Mouse (Mus musculus) neural tube, embryonic 15.5 days (tissue): ENCODE data around the gene Islr. TPM values are rescaled to one million over a fixed set of nuclear protein-coding genes. Genes with fewer than 3 reads are reported as not detected.

ENCODE experiments used
- ATAC-seq: fragments of 200-750 bp; cut with Nextera tagmentation; 2 replicates; pipeline ENCODE4 v1.8.0; 2017; ENCODE audit warnings: mild to moderate bottlenecking, moderate TSS enrichment, moderate library complexity; ENCODE audit not compliant: low FRiP score
- H3K27ac ChIP-seq: fragments of 300-500 bp; sonication (generic); replicated peaks from 2 replicates; pipeline ENCODE4 v1.5.1; 2015; ENCODE audit warnings: mild to moderate bottlenecking, inconsistent platforms
- H3K27me3 ChIP-seq: fragments of 300-500 bp; sonication (generic); replicated peaks from 2 replicates; pipeline ENCODE4 v1.6.1; 2015; ENCODE audit warnings: inconsistent platforms
- H3K36me3 ChIP-seq: fragments of 300-500 bp; sonication (generic); 2 replicates; pipeline ENCODE4 v1.6.1; 2015; ENCODE audit warnings: inconsistent platforms
- H3K4me1 ChIP-seq: fragments of 300-500 bp; sonication (generic); 2 replicates; pipeline ENCODE4 v1.6.1; 2015; ENCODE audit warnings: inconsistent platforms
- H3K4me2 ChIP-seq: fragments of 300-500 bp; sonication (generic); 2 replicates; pipeline ENCODE4 v1.6.1; 2015; ENCODE audit warnings: inconsistent platforms, mild to moderate bottlenecking, moderate library complexity
- H3K4me3 ChIP-seq: fragments of 300-500 bp; sonication (generic); replicated peaks from 2 replicates; pipeline ENCODE4 v1.5.1; 2015; ENCODE audit warnings: mild to moderate bottlenecking, inconsistent platforms
- H3K9ac ChIP-seq: fragments of 300-500 bp; sonication (generic); replicated peaks from 2 replicates; pipeline ENCODE4 v1.6.1; 2015; ENCODE audit warnings: mild to moderate bottlenecking, inconsistent platforms
- H3K9me3 ChIP-seq: fragments of 300-500 bp; sonication (generic); replicated peaks from 2 replicates; pipeline ENCODE4 v1.6.1; 2016; ENCODE audit warnings: inconsistent platforms
- WGBS: fragments of 180-500 bp; shearing (Covaris S2); methylation state at CpG from one replicate; pipeline ENCODE4 v1.1.7; 2015; ENCODE audit warnings: mixed read lengths; 5-methylcytosine and 5-hydroxymethylcytosine counted together
- polyA plus RNA-seq: library from polyadenylated mRNA; unstranded; fragments of >200 nt; fragmentation: Nextera tagmentation; extraction: Ambion mirVana; gene quantifications from 2 replicates; pipeline ENCODE4 v1.2.1, GENCODE M21; 2015

The Islr gene
- polyA plus RNA-seq, 1 experiment from 2014 or later: 52.3 TPM

DNA sequence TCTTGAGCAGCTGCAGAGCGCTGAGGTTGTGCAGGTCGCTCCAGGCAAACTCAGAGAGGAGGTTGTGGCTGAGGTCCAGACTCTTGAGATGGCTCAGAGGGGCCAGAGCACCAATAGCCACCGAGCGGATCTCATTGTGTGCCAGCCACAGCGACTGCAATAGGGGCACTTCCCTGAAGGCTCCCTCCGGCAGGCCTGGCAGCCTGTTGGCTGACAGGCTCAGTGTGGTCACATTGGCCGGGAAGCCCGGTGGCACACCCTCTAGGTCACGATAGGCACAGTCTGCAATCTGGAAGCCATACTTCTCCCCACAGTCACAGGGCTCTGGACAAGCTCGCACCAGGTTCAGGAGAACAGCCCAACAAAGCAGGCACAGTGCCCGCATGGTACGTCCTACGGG is 46.3 kb downstream of the Islr start:
- Histone ChIP-seq H3K27ac (peak overlapping the region; percentile 56), H3K4me3 (peak overlapping the region; percentile 21), H3K9me3 (no peaks in the 10 kb centered on the region), H3K27me3 (no peaks in the 10 kb centered on the region), H3K36me3 (no peaks in the 10 kb centered on the region), H3K9ac (no peak overlapping the region), H3K4me2 (peak overlapping the region; percentile 42), H3K4me1 (peaks cover 7% of the 10 kb centered on the region)
- no peak for ATAC-seq
- 78% methylated on average over 13 of the region's 13 CpGs for WGBS

DNA sequence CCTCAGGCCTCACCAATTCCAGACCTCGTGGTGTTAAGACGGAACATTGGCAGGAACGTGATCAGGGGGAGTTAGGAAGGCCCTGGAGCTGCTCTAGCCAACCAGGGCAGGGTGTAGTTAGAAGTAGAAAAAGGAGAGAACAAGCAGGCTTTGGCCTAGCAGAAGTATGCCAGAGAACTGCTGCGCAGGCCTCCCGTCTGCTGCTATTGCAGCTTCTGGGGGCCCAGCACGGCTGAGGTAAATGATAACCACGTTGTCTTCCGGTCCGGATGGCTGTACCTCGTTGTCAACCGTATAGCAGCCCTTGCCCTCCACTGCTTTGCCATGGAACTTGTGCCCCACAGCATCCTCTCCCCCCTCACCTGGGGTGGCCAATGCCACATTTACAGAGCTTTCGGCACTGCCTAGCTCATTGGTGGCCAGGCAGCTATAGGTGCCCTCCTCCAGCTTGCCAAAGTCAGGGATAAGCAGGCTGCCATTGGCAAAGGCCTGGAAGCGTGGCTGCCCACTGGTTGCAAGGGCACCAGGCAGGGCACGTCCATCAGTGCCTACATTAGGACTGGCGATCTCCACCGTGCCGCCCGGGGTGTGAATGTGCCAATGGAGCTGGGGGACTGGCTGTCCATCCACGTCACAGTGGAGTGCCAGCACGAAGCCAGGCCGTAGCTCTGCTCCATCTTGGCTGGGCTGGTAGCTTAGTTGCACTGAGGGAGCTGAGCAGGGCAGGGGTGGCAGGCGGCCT is 47.1 kb downstream of the Islr start:
- H3K4me2 ChIP-seq: peak overlapping the region; percentile 42; the same call in 1 of the 2 replicates
- no peaks in the 10 kb centered on the region for H3K27me3 ChIP-seq
- no peaks in the 10 kb centered on the region for H3K36me3 ChIP-seq
- WGBS: 89% methylated on average over 22 of the region's 22 CpGs
- no peak overlapping the region for H3K9ac ChIP-seq
- no peak overlapping the region for H3K27ac ChIP-seq
- H3K4me1 ChIP-seq: peaks cover 7% of the 10 kb centered on the region
- no peak overlapping the region for H3K4me3 ChIP-seq
- no peak for ATAC-seq
- H3K9me3 ChIP-seq: no peaks in the 10 kb centered on the region

DNA sequence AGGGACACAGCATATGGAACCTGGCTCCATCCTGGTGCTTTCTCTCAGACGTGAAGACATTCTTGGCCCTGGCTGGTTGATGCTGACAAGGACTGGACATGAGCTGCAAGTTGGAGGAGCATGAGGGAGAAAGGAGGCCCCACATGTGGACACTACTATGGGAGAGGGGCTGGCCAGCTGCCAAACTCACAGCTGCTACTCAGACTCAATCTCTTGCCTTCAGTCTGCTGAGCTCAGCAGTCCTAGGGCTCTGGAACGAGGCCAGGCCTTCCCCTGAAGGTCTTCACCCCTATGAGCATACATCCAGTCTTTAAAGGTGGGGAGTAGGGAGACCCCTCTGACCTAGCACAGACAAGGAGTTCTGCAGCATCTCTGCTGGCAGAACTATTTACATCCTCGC is 48.7 kb downstream of the Islr start:
- Histone ChIP-seq H3K27me3 (no peaks in the 10 kb centered on the region; the same call in 1 of the 2 replicates), H3K4me1 (peaks cover 7% of the 10 kb centered on the region), H3K4me2 (no peak overlapping the region), H3K9me3 (no peaks in the 10 kb centered on the region), H3K4me3 (no peak overlapping the region), H3K27ac (no peak overlapping the region; the same call in 1 of the 2 replicates), H3K36me3 (no peaks in the 10 kb centered on the region), H3K9ac (no peak overlapping the region)
- 45% methylated on average over 3 of the region's 3 CpGs for WGBS
- no peak for ATAC-seq

DNA sequence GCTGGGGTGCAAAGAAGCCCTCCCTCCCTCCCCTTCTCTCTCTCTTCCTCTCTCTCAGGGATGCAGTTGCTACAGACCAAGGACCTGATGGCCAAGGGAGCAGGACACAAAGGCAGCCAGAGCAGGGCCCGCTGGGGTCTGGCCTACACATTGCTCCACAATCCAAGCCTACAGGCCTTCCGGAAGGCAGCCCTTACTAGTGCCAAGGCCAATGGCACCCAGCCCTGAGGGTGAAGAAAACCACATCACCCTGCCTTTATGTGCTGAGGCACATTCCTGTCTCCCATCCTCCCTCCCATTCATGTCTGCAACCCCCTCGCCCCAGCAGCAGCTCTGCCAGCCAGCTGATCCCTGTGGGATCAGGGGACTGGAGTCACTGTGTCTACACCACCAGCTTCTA is 51.0 kb downstream of the Islr start:
- Histone ChIP-seq H3K4me3 (no peak overlapping the region), H3K4me1 (peaks cover 7% of the 10 kb centered on the region), H3K9ac (no peak overlapping the region), H3K4me2 (no peak overlapping the region), H3K9me3 (no peaks in the 10 kb centered on the region), H3K27me3 (no peaks in the 10 kb centered on the region; the same call in 1 of the 2 replicates), H3K36me3 (no peaks in the 10 kb centered on the region), H3K27ac (no peak overlapping the region; the same call in 1 of the 2 replicates)
- ATAC-seq: no peak
- WGBS: 82% methylated on average over 3 of the region's 3 CpGs

DNA sequence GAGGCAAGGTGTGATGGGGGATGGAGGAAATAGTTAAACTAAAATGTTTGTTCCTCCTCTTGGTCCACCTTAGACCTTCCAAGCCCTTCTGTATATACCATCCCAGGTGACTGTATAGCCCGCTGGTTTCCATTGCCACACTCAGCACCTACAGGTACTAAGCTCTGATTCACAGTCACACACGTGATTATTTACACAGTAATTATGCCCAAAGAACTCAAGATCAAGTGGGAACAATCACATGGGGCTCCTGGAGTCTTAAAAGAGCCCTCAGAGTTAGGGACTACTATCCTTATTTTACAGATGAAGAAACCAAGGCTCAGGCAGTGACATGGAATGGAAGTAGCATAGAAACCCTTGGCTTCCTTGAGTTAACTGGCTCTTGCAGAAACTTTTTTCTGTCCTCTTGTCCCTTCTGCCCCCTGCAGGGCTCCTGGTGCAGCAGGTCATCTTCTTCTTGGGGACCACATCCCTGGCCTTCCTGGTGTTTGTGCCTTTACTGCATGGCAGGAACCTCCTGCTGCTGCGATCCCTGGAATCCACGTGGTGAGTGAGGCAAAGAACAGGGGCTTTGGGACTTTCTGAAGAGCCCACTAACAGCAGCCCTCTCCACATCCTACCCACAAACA is 53.3 kb downstream of the Islr start:
- Histone ChIP-seq H3K36me3 (no peaks in the 10 kb centered on the region), H3K9ac (no peak overlapping the region), H3K27me3 (no peaks in the 10 kb centered on the region; the same call in 1 of the 2 replicates), H3K9me3 (no peaks in the 10 kb centered on the region), H3K4me3 (no peak overlapping the region), H3K27ac (no peak overlapping the region), H3K4me2 (no peak overlapping the region), H3K4me1 (peaks cover 7% of the 10 kb centered on the region)
- 75% methylated on average over 4 of the region's 4 CpGs for WGBS
- ATAC-seq: no peak

DNA sequence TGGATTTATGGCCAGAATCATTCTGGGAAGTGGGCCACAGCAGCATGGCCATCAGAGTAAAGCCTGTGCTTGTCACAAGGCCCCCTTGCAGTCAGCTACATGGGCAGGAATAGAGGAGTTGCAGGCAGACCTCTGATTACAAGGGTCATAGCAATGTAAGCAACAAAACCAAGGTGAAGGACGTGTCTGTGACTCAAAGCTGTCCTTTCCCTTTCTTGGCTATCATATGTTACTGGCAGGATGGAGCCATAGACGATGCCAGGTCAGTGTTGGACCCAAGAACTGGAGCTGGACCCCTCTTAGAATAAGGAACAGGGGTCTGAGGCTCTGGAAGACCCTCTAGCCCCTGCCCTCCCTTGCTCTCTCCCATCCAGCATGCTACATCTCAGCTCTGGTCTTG is 55.3 kb downstream of the Islr start:
- H3K27me3 ChIP-seq: no peaks in the 10 kb centered on the region; the same call in 1 of the 2 replicates
- H3K27ac ChIP-seq: no peak overlapping the region
- WGBS: 67% methylated on average over 2 of the region's 2 CpGs
- no peak for ATAC-seq
- H3K4me3 ChIP-seq: no peak overlapping the region
- H3K9ac ChIP-seq: no peak overlapping the region
- no peak overlapping the region for H3K4me2 ChIP-seq
- no peaks in the 10 kb centered on the region for H3K36me3 ChIP-seq
- H3K9me3 ChIP-seq: no peaks in the 10 kb centered on the region
- H3K4me1 ChIP-seq: peaks cover 3% of the 10 kb centered on the region; the same call in 1 of the 2 replicates

DNA sequence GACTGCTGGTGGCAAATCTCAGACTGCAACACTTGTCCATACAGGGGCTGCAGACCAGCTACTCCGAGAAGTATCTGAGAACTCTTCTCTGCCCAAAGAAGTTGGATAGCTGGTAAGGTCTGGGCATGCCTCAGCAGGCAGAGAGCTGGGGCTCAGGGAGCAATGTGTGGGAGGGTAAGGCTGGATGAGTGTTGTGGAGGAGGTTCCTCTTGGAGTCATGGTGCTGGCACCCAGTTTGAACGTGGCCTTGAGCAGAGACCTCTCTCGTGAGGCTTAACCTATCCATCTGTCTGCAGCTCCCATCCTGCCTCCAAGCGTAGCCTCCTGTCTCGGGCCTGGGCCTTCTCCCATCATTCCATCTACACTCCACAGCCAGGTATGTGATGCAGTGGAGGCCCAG is 58.7 kb downstream of the Islr start:
- peaks cover 7% of the 10 kb centered on the region for H3K4me1 ChIP-seq
- H3K27me3 ChIP-seq: no peaks in the 10 kb centered on the region; the same call in 1 of the 2 replicates
- no peak overlapping the region for H3K9ac ChIP-seq
- H3K36me3 ChIP-seq: no peaks in the 10 kb centered on the region
- H3K4me3 ChIP-seq: no peak overlapping the region
- H3K4me2 ChIP-seq: no peak overlapping the region
- H3K27ac ChIP-seq: no peak overlapping the region
- WGBS: 92% methylated on average over 5 of the region's 5 CpGs
- no peak for ATAC-seq
- no peaks in the 10 kb centered on the region for H3K9me3 ChIP-seq

DNA sequence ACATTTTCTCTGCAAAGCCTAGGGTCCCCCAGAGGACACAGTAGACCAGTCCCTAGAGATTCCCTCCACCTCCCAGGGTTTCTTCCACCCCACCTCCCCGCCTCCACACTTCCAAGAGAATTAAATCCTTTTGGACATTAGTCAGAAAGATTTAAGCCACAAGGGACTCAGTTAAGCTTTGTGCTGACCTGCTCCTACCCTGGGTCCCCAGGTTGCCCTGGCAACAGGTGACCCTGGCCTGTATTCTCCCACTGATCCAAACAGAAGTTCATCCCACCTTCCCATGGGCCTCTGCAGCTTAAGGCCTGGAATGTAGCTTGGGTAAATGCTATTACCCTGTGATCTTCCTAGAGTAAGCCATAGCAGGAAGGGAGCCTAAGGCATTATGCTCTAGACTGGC is 59.4 kb downstream of the Islr start:
- Histone ChIP-seq H3K9ac (no peak overlapping the region), H3K27me3 (no peaks in the 10 kb centered on the region; the same call in 1 of the 2 replicates), H3K36me3 (no peaks in the 10 kb centered on the region), H3K4me3 (no peak overlapping the region), H3K4me2 (no peak overlapping the region), H3K4me1 (peaks cover 7% of the 10 kb centered on the region), H3K9me3 (no peaks in the 10 kb centered on the region), H3K27ac (no peak overlapping the region)
- WGBS: 30% methylated on average over 1 of the region's 1 CpGs
- no peak for ATAC-seq

DNA sequence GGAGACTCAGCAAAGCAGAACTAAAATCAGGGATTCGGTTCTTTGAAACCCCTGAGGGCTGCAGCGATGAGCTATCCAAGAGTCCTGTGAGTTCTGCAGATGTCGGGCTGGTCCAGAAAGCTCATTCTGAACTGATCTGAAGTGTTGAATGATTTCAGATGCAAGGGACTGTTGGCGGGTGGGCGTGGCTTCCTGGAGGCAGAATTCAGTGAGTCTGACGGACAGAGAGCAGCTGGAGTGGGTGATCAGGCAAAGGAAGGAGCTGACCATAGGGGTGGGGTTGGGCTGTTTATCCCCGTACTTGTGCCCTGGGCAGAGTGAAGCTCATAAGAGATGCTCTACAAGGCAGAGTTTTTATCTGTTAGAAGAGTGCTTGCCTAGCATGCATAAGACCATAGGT is 60.7 kb downstream of the Islr start:
- ATAC-seq: no peak
- 55% methylated on average over 7 of the region's 7 CpGs for WGBS
- H3K36me3 ChIP-seq: no peaks in the 10 kb centered on the region
- H3K9me3 ChIP-seq: no peaks in the 10 kb centered on the region
- H3K4me3 ChIP-seq: no peak overlapping the region
- no peak overlapping the region for H3K9ac ChIP-seq
- H3K27ac ChIP-seq: no peak overlapping the region
- H3K27me3 ChIP-seq: no peaks in the 10 kb centered on the region; the same call in 1 of the 2 replicates
- peaks cover 7% of the 10 kb centered on the region for H3K4me1 ChIP-seq
- no peak overlapping the region for H3K4me2 ChIP-seq

DNA sequence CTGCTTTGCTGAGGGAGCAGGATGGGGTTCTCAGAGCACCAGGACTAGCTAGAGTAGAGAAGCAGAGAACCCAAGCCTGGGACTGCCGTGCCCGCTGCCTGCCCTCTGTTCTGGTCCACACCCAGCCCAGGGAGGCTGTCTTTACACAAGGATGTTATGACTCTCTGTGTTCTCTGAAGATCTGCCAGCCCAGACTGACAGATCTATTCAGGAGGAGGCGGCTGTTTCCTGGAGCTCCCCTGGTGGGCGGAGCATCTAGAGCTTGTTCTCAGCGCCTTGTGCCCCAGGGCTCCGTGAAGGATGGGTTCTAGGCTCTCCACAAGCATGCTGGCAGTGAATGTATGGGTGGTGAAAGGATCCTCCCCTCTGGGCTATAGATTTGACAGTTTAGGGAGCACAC is 64.2 kb downstream of the Islr start:
- H3K36me3 ChIP-seq: no peaks in the 10 kb centered on the region
- H3K9me3 ChIP-seq: no peaks in the 10 kb centered on the region
- no peak overlapping the region for H3K9ac ChIP-seq
- WGBS: 36% methylated on average over 6 of the region's 6 CpGs
- H3K4me2 ChIP-seq: no peak overlapping the region
- H3K27me3 ChIP-seq: peaks cover 10% of the 10 kb centered on the region; the same call in 1 of the 2 replicates
- H3K4me3 ChIP-seq: no peak overlapping the region
- no peak for ATAC-seq
- no peak overlapping the region for H3K27ac ChIP-seq
- peaks cover 16% of the 10 kb centered on the region for H3K4me1 ChIP-seq

DNA sequence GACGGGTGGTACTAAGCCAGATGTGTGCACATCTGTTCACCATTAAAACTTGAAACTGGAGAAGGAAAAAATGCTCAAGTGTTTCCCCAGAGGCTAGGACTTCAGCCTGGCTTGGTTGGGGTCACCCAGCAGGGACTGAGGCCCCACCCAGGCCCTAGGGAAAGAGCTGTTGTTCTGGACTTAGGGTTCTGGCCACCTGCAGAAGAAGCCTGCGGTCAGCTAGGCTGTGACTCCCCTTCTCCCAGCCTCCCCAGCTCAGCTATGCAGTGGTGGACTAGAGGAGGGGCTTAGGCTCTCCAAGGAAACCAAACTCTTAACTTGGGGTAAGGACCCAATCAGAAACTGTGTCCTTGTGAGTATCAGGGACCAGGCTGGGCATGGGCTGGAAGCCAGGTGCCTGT is 68.2 kb downstream of the Islr start:
- peak overlapping the region; percentile 26; the same call in 1 of the 2 replicates for H3K4me2 ChIP-seq
- H3K9ac ChIP-seq: no peak overlapping the region
- peaks cover 26% of the 10 kb centered on the region for H3K4me1 ChIP-seq
- H3K36me3 ChIP-seq: no peaks in the 10 kb centered on the region
- H3K4me3 ChIP-seq: no peak overlapping the region
- H3K9me3 ChIP-seq: no peaks in the 10 kb centered on the region
- H3K27ac ChIP-seq: no peak overlapping the region
- no peak for ATAC-seq
- WGBS: 47% methylated on average over 2 of the region's 2 CpGs
- H3K27me3 ChIP-seq: peaks cover 24% of the 10 kb centered on the region

DNA sequence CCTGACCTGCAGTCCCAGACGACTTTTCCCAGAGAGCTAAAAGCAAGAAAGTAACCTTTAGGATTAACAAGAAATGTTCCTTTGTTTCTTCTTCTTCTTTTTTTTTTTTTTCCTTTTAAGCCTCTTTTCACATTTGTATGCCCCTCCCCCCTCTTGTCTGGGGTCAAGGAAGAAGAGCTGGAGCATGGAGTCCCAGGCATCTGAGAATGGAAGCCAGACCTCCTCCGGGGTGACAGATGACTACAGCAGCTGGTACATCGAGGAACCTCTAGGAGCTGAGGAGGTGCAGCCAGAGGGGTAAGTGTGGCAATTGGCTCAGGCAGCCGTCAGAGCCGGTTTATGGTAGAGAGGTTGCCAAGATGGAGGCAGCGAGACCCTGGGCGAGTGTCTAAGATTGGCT is 69.2 kb downstream of the Islr start:
- no peak overlapping the region for H3K9ac ChIP-seq
- no peaks in the 10 kb centered on the region for H3K36me3 ChIP-seq
- H3K4me1 ChIP-seq: peaks cover 26% of the 10 kb centered on the region
- WGBS: 26% methylated on average over 7 of the region's 7 CpGs
- no peak for ATAC-seq
- no peak overlapping the region for H3K4me3 ChIP-seq
- no peaks in the 10 kb centered on the region for H3K9me3 ChIP-seq
- peak overlapping the region; percentile 19; the same call in 1 of the 2 replicates for H3K27ac ChIP-seq
- H3K4me2 ChIP-seq: peak overlapping the region; percentile 6; the same call in 1 of the 2 replicates
- H3K27me3 ChIP-seq: peaks cover 34% of the 10 kb centered on the region
